Mouse (Mus musculus) liver (tissue): Measurements from ENCODE around the gene Etnppl.
A peak's percentile ranks its signal among the peaks of the same experiment; 100 is the strongest.

ENCODE experiments used
- DNase-seq: peaks from one replicate; pipeline ENCODE4 v3.0.0-alpha.2; 2020; ENCODE audit warnings: mixed read lengths

Etnppl gene

GRCm38 (mm10) chr3:130617439-130617898 lies at the start of gene Etnppl:
Gene Etnppl (plus strand): TSS chr3:130617448.
- DNase-seq: no peak

GRCm38 (mm10) chr3:130568331-130569095 lies 48.7 kb upstream of the Etnppl start:
- no peak for DNase-seq

- DNase-seq: no peak
These were observed 44.0 kb upstream of the Etnppl start for GRCm38 (mm10) chr3:130573243-130573642.

GRCm38 (mm10) chr3:130574652-130575051 lies 42.6 kb upstream of the Etnppl start:
- peak; percentile 9 for DNase-seq

DNA sequence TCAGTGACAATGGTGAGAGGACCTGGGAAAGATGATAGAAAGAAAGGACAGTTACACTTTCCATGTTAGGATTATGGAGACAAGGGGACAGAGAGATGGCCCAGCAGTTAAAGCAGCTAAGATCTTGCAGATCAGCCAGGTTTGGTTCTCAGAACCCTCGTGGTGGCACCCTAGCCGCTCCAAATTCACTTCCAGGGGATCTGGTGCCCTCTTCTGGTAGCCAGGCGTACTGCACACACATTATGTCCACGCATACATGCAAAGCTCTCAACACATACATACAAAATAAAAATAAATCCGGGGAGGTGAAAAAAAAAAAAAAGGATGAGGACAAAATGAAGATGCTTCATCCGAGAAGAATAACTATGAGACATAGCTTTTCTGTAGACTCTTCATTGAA lies 40.6 kb upstream of the Etnppl start:
- peak; percentile 21 for DNase-seq

DNA sequence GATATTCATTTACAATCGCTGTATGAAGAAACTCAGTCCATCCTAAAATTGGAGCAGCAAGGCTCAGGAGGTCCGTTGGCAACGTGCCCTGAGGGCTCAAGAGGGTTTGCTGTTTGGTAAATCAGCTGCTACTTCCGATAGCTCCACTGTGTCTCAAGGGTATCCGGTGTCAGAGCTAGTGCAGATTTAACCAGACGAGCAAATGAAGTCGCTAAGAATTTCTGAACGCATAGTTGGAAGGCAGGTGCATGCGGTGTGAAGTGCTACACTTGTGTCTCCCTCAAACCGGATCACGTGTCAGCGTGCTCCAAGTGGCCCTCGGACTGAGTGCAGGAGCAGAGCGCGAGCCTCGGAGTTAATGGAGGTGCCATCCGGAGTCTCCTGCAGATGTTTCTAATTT lies 37.7 kb upstream of the Etnppl start:
- DNase-seq: no peak

DNA sequence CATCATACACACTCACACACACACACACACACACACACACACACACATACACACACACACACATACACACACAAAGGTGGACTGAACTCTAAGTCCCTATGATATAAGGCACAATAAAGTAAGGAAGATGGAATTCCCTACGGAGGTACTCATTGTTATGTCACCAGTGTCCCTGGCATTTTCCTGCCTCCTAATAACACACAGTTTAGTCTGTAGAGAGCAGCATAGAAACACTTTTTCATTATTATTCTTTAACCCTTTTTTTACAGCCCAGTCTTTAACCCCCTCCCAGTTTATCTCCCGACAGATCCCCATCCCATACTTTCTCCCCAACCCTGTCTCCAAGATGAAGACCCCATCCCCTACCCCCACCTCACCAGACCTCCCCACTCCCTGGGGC lies 35.7 kb upstream of the Etnppl start:
- no peak for DNase-seq

DNA sequence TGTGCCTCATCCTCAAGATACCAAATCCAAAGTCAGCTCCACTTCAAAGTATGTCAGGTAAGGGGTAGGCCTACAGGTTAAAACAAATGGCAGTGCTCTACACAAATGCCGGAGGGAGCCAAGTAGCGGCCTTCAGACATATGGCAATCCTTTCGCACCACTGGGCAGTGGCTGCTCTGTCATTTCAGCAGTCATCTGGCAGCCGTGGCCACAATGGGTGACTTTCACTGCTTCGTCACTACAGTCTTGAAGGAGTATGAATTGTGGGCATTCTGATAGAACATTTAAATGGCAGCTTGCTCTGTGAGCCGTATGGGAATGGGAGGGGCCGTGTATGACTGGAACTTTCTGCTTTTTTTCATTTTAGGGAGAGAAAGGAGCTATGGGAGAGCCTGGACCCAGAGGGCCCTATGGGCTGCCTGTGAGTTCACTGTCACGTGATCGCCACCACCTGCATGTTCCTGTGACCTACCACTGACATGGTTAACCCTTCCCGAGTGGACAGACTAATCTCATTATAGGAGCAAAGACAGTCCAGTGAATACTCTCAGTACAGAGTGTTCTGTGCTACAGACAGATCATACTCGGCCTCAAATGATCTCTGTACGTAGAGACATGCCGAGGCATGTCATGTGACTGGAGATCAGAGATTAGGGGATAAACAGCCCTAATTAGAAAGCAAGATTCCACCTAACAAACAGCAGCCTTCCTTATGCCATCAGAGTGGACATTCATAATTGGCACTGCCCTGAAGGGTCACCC lies 34.2 kb upstream of the Etnppl start:
- no peak for DNase-seq

GRCm38 (mm10) chr3:130584007-130584406 lies 33.2 kb upstream of the Etnppl start:
- no peak for DNase-seq

DNA sequence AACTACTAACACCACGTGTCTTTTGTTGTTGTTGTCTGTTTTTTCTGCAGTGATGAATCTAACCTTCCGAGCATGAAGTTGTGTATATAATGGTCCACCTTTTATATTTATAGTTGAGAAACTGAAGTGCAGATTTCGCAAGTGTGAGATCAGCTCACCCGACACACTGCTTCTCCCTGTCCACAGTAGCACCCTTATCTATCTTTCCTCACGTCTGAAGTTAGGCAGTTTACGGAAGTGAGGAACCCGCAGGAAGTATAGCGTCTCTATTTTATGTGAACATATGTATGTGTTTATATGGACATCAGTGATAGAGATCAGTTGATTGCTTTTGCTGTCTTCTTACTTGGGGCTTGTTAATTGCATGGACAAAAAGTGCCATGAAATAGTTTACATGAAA lies 22.2 kb upstream of the Etnppl start:
- DNase-seq: no peak

DNA sequence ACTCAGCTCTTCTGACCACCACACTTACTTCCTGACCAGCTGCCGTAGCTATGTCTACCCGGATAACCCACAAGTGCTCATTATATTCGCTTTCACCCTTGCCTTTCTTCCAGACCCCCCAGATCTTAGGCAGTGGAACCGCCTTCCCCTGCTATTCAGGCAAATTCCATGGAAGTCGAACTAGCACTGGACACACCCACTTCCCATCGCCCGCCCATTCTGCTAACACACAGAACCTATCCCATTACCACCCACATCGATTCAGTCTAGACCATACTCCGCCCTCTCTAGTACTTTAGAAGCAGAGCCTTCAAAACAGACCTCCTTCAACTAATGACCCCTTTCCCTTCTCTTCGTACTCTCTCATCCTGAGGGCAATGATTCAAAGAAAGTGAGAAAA lies 15.8 kb upstream of the Etnppl start:
- DNase-seq: no peak

DNA sequence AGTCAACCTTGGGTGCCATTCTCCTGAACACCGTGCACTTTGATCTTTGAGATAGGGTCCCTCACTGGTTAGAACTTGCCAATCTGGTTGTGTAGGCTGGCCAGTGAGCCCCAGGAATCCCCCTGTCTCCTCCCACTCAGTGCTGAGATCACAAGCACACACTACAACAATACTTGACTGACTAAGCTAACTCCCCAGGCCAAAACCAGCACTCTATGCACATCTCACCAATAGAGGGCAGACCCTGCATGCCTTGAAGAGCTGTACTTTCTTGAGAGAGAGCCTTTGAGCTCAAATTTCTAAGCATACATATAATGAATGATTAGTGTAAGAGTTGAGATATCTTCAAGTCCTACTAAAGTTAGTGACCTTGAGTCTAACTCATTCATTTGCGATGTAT lies 9.3 kb upstream of the Etnppl start:
- DNase-seq: no peak

DNA sequence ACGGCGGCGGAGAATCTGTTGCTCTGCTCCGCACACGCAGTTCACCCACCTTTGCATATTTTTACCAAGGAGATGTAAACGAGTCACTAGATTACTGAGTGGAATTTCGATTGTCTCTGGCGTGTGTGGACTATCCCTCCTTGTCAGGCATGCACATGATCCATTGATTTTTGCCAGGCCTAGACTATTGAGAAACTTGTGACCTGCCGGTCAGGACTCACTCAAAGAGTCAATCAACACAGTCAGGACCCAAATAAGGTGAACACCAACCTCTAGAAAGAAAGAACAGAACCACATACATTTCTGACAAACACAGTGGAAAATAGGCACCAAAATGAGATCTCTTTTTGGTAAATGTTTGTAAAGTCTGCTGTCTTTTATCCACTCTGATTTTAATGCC lies 2.8 kb upstream of the Etnppl start:
- DNase-seq: no peak

GRCm38 (mm10) chr3:130615625-130616024 lies 1.6 kb upstream of the Etnppl start:
- DNase-seq: no peak

DNA sequence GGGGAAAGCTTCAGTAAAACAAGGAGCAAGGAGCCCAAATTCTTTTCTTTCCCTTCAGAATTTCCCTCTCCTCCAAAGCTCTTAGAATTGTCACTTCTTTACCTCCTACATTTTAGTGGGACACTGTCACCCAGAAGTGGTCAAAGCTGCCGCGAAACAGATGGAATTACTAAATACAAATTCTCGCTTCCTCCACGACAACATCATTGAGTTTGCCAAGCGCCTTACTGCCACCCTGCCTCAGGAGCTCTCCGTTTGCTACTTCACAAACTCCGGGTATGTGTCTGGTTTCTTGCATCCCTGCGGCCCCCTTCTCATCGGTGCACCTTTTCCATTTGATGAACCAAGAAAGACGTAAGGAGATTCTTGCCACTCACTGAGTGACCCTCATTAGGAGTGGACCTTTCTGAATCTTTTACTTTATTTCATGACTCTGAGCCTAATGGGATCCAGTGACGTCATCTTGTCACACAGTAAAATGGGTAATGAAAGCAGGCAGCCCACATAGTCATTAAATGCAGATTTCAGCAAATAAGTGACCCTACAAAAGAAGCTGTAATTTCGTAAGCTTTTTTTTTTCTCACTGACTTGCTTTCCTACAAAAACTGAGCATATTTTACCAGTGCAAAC lies 3.4 kb downstream of the Etnppl start:
- no peak for DNase-seq

GRCm38 (mm10) chr3:130628358-130628757 lies 11.1 kb downstream of the Etnppl start:
- peak; percentile 8 for DNase-seq

GRCm38 (mm10) chr3:130633859-130634258 lies 16.6 kb downstream of the Etnppl start:
- DNase-seq: no peak

DNA sequence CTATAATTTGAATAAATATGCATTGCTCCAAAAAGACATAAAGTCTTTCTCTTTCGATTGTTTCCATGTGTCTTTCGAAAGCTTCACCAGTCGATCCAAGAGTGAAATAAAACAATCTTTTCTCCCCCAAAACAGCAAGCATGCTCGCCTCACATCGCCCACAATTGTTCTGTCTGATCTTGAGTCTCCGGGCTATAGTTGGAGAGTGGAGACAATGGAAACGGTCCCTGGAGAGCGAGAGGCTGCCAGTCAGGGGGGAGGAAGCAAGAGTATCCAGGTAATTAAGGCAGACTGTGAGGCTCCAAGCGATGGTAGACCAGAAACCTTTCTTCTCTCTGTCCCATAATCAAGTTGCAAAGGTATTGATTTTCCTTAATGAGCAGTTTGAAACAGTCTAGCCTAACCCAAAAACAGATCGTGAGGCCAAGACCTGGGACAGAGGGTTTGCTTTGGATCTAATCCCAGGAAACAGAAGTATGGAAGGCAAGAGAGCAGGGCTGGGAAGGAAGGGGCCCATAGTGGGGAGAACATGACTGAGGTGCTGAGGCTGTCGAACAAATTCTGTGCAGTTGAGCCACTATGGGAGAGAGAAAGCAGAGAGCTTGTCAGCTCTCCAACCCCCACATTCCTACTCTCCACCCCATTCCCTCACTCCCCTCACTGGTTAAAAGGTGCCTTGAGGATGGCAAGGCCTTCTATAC lies 29.0 kb downstream of the Etnppl start:
- DNase-seq: no peak

DNA sequence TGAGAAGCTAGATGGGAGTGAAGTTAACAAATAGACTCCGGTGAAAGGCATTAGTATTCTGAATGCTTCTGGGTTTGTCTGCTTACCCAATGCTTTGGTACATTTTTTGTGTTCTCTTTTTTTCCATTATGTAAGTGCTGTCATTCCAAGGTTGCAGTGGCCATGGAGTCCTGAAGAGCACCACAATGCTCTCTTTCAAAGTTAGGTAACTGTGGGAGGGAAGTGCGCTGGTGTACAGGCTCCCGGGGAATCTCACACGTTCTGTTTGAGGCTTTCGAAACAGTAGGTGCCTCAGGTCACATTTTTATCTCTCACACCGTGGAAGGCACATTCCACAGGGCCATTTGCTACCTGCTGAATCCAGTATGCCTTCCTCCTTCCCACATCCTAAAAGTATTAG lies 32.3 kb downstream of the Etnppl start:
- DNase-seq: no peak

- no peak for DNase-seq
These were observed 43.4 kb downstream of the Etnppl start for GRCm38 (mm10) chr3:130660619-130661018.

DNA sequence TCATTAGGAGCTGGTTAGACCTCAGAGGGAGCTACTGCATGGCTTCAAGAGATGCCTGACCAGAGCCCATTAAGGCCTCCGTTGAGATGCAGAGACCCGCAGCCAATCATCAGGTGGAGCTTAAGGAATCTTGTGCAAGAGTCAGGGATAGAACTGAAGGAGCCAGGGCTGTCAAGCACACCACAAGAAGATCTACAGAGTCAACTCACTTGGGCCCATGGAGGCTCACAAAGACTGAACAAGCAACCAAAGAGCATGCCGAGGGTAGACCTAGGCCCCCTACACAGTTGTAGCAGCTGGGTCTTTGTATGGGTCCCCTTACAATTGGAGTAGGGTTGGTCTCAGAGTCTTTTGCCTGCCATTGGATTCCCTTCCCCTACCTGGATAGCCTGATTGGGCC lies 45.2 kb downstream of the Etnppl start:
- no peak for DNase-seq

- DNase-seq: no peak
These were observed 54.0 kb downstream of the Etnppl start for GRCm38 (mm10) chr3:130671291-130671690.
